Comparison of ENCODE assay signal across 16 mouse cellular contexts in the genomic region with DNA sequence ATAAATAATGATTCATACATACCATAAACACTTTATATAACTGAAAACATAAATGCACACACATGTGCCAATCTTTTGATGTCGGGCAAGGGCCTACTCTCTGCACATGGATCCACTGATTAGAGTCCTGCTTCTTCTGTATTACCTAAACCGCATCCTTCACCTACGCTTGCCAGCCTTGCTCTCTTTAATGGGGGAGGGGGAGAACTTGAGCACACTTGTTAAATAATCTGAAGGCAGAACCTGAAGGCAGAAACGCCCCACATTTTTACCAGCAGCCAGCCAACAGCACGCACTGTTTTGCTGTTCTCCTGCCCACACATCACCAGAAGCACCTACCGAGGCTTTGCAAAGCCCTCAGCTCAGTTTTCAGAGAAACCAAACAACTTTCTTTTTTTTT.
DNase-seq lines count a peak whose midpoint lies in the region; ATAC-seq and TF ChIP-seq lines count a peak whose summit lies in the region.
"Had no signal": no experiment of that assay in that cellular context is flagged by ENCODE, and none has a peak within 500 bp of the region (broad histone marks: within the 10 kb centered on the region; RNA-seq: fewer than 3 reads in every experiment).

No protein-coding gene starts in this region.

- H3K4me1 ChIP-seq in lung, embryonic 15.5 days: peaks cover 17% of the 10 kb centered on the region
- no peaks in the 10 kb centered on the region; the same call in 1 of the 2 replicates for H3K4me1 ChIP-seq in lung, postnatal 0 days (ENCODE audit: insufficient read depth, low read depth, low read length)
- H3K4me1 ChIP-seq in embryonic facial prominence, embryonic 12.5 days: peaks cover 21% of the 10 kb centered on the region
- H3K4me1 ChIP-seq in limb, embryonic 13.5 days: peaks cover 60% of the 10 kb centered on the region
- H3K4me1 ChIP-seq: heart, embryonic 13.5 days had no signal

- ATAC-seq in lung, embryonic 15.5 days (ENCODE audit: borderline replicate concordance, extremely low read depth, low FRiP score, low TSS enrichment): no peak
- ATAC-seq in lung, postnatal 0 days: no peak
- no peak for ATAC-seq in embryonic facial prominence, embryonic 12.5 days (ENCODE audit: insufficient number of reproducible peaks, insufficient read depth, low FRiP score, low TSS enrichment)
- ATAC-seq in limb, embryonic 13.5 days (ENCODE audit: low FRiP score, low read depth): peak; percentile 55; the same call in 1 of the 2 replicates
- no peak for ATAC-seq in megakaryocyte-erythroid progenitor cell, adult 5-6 weeks (replicated peaks; ENCODE audit: low FRiP score, low TSS enrichment, poor library complexity, severe bottlenecking)

- H3K9ac ChIP-seq in lung, embryonic 15.5 days: no peak overlapping the region
- H3K9ac ChIP-seq in lung, postnatal 0 days (replicated peaks; ENCODE audit: low read depth): no peak overlapping the region
- H3K9ac ChIP-seq in embryonic facial prominence, embryonic 12.5 days: no peak overlapping the region
- peak overlapping the region; percentile 51; the same call in 1 of the 2 replicates for H3K9ac ChIP-seq in limb, embryonic 13.5 days
- H3K9ac ChIP-seq: heart, embryonic 13.5 days had no signal

- TF ChIP-seq EP300 in lung, postnatal 0 days (IDR thresholded peaks at IDR 0.05): no peak

- DNase-seq in heart, adult 11 months: peak; percentile 4
- DNase-seq in heart, adult 8-10 months (ENCODE audit: low spot score): no peak
- no peak for DNase-seq in lung, postnatal 0 days (ENCODE audit: low spot score)
- DNase-seq in c-Kit-positive CD71-positive TER-119-positive erythroid progenitor cells, embryonic 14.5 days (ENCODE audit: low spot score): no peak
- DNase-seq: adrenal gland, adult 2 months; cerebellum, adult 8-10 months; heart, postnatal 4 days; kidney, postnatal 25 days; lung, postnatal 14 days had no signal

- H3K4me3 ChIP-seq in lung, embryonic 15.5 days: no peak overlapping the region
- no peak overlapping the region for H3K4me3 ChIP-seq in lung, postnatal 0 days (ENCODE audit: low read depth, low read length)
- no peak overlapping the region for H3K4me3 ChIP-seq in embryonic facial prominence, embryonic 12.5 days
- H3K4me3 ChIP-seq in limb, embryonic 13.5 days: no peak overlapping the region
- H3K4me3 ChIP-seq: heart, embryonic 13.5 days had no signal

- H3K9me3 ChIP-seq in lung, embryonic 15.5 days: no peaks in the 10 kb centered on the region
- no peaks in the 10 kb centered on the region for H3K9me3 ChIP-seq in lung, postnatal 0 days (ENCODE audit: low read length)
- H3K9me3 ChIP-seq in embryonic facial prominence, embryonic 12.5 days: no peaks in the 10 kb centered on the region
- H3K9me3 ChIP-seq in limb, embryonic 13.5 days: no peaks in the 10 kb centered on the region
- H3K9me3 ChIP-seq: heart, embryonic 13.5 days had no signal

- TF ChIP-seq CTCF in lung, postnatal 0 days (IDR thresholded peaks at IDR 0.05): no peak

- H3K36me3 ChIP-seq in lung, embryonic 15.5 days: no peaks in the 10 kb centered on the region
- H3K36me3 ChIP-seq in lung, postnatal 0 days (ENCODE audit: insufficient read depth, low read length): no peaks in the 10 kb centered on the region
- no peaks in the 10 kb centered on the region for H3K36me3 ChIP-seq in embryonic facial prominence, embryonic 12.5 days
- H3K36me3 ChIP-seq in limb, embryonic 13.5 days: no peaks in the 10 kb centered on the region
- H3K36me3 ChIP-seq: heart, embryonic 13.5 days had no signal

- H3K27me3 ChIP-seq in lung, embryonic 15.5 days: no peaks in the 10 kb centered on the region
- H3K27me3 ChIP-seq in lung, postnatal 0 days (replicated peaks; ENCODE audit: insufficient read depth, low read length): no peaks in the 10 kb centered on the region
- no peaks in the 10 kb centered on the region for H3K27me3 ChIP-seq in embryonic facial prominence, embryonic 12.5 days
- H3K27me3 ChIP-seq in limb, embryonic 13.5 days: no peaks in the 10 kb centered on the region
- H3K27me3 ChIP-seq: heart, embryonic 13.5 days had no signal

- peak overlapping the region; percentile 1; the same call in 1 of the 2 replicates for H3K27ac ChIP-seq in lung, embryonic 15.5 days
- H3K27ac ChIP-seq in lung, postnatal 0 days (ENCODE audit: low read length): no peak overlapping the region
- peak overlapping the region; percentile 93 for H3K27ac ChIP-seq in embryonic facial prominence, embryonic 12.5 days
- peak overlapping the region; percentile 90 for H3K27ac ChIP-seq in limb, embryonic 13.5 days
- H3K27ac ChIP-seq: heart, embryonic 13.5 days had no signal

- H3K4me2 ChIP-seq in lung, embryonic 15.5 days: no peak overlapping the region
- no peak overlapping the region for H3K4me2 ChIP-seq in lung, postnatal 0 days (replicated peaks; ENCODE audit: low read depth, low read length)
- no peak overlapping the region for H3K4me2 ChIP-seq in embryonic facial prominence, embryonic 12.5 days (replicated peaks)
- no peak overlapping the region; the same call in 1 of the 2 replicates for H3K4me2 ChIP-seq in limb, embryonic 13.5 days (replicated peaks)
- H3K4me2 ChIP-seq: heart, embryonic 13.5 days; liver, embryonic 11.5 days; midbrain, embryonic 11.5 days had no signal

- whole genome bisulfite sequencing in lung, embryonic 15.5 days: 47% methylated on average over 6 of the region's 6 CpGs
- WGBS in lung, postnatal 0 days: 53% methylated on average over 6 of the region's 6 CpGs
- WGBS in embryonic facial prominence, embryonic 12.5 days: 32% methylated on average over 6 of the region's 6 CpGs
- 24% methylated on average over 6 of the region's 6 CpGs for WGBS in limb, embryonic 13.5 days
